Mouse (Mus musculus) liver, embryonic 13.5 days (tissue): ENCODE data around the gene Popdc2. TPM values are rescaled to one million over a fixed set of nuclear protein-coding genes. Genes with fewer than 3 reads are reported as not detected.

Source experiments
- ATAC-seq: fragments of 200-750 bp; cut with Nextera tagmentation; 2 replicates; pipeline ENCODE4 v1.8.0; 2017; ENCODE audit warnings: low read depth, mild to moderate bottlenecking, moderate number of reproducible peaks, moderate library complexity
- DNase-seq: peaks from one replicate; pipeline ENCODE4 v3.0.0; 2022
- H3K27ac ChIP-seq: fragments of 300-500 bp; sonication (generic); 2 replicates; pipeline ENCODE4 v1.5.1; 2015; ENCODE audit warnings: moderate library complexity, mild to moderate bottlenecking, inconsistent platforms
- H3K27me3 ChIP-seq: fragments of 300-500 bp; sonication (generic); 2 replicates; pipeline ENCODE4 v1.6.1; 2015; ENCODE audit warnings: mild to moderate bottlenecking, inconsistent platforms
- H3K36me3 ChIP-seq: fragments of 300-500 bp; sonication (generic); 2 replicates; pipeline ENCODE4 v1.6.1; 2015; ENCODE audit warnings: mild to moderate bottlenecking, inconsistent platforms
- H3K4me1 ChIP-seq: fragments of 300-500 bp; sonication (generic); replicated peaks from 2 replicates; pipeline ENCODE4 v1.6.1; 2015; ENCODE audit warnings: inconsistent platforms
- H3K4me2 ChIP-seq: fragments of 300-500 bp; sonication (generic); 2 replicates; pipeline ENCODE4 v1.6.1; 2015; ENCODE audit warnings: inconsistent platforms, mild to moderate bottlenecking, moderate library complexity
- H3K4me3 ChIP-seq: fragments of 300-500 bp; sonication (generic); replicated peaks from 2 replicates; pipeline ENCODE4 v1.5.1; 2015; ENCODE audit warnings: mild to moderate bottlenecking, inconsistent platforms
- H3K9ac ChIP-seq: fragments of 300-500 bp; sonication (generic); 2 replicates; pipeline ENCODE4 v1.6.1; 2015; ENCODE audit warnings: mild to moderate bottlenecking, inconsistent platforms
- H3K9me3 ChIP-seq: fragments of 300-500 bp; sonication (generic); replicated peaks from 2 replicates; pipeline ENCODE4 v1.6.1; 2016; ENCODE audit warnings: inconsistent platforms
- WGBS: fragments of 180-500 bp; shearing (Covaris S2); methylation state at CpG from one replicate; pipeline ENCODE4 v1.1.7; 2015; ENCODE audit not compliant: insufficient replicate concordance; 5-methylcytosine and 5-hydroxymethylcytosine counted together
- polyA plus RNA-seq: library from polyadenylated mRNA; unstranded; fragments of >200 nt; fragmentation: Nextera tagmentation; extraction: Ambion mirVana; gene quantifications from 2 replicates; pipeline ENCODE4 v1.2.1, GENCODE M21; 2015

Popdc2 gene
- polyA plus RNA-seq, 1 experiment from 2014 or later, result 24.2 TPM

DNA sequence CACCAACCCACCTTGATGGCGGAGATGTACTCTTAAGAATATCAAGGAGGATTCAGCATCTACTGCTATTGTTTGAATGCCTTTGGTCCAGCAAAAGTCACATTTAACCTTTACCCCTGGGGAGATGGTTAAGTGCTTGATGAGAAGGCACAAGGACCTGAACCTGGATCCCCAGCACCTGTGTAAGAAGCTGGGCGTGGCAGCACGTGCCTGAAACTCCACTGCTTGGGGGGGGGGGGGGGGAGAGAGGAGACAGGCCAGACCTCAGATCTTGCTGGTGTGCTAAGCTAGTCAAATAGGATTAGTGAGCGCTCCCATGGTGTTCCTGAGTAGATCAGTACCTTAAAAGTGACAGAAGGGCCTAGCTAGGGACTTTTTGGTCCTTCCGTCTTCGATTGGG, 39.5 kb downstream of the Popdc2 start:
- H3K4me1 ChIP-seq, result peaks cover 40% of the 10 kb centered on the region
- WGBS, result 70% methylated on average over 6 of the region's 6 CpGs
- no peak for ATAC-seq
- no peak overlapping the region for H3K27ac ChIP-seq
- no peak overlapping the region for H3K4me3 ChIP-seq
- no peak overlapping the region for H3K4me2 ChIP-seq
- no peaks in the 10 kb centered on the region for H3K36me3 ChIP-seq
- no peak overlapping the region for H3K9ac ChIP-seq
- DNase-seq, result no peak
- no peaks in the 10 kb centered on the region for H3K9me3 ChIP-seq
- no peaks in the 10 kb centered on the region for H3K27me3 ChIP-seq

- no peaks in the 10 kb centered on the region for H3K36me3 ChIP-seq
- DNase-seq, result no peak
- no peak overlapping the region for H3K9ac ChIP-seq
- 33% methylated on average over 7 of the region's 7 CpGs for WGBS
- no peak for ATAC-seq
- H3K4me2 ChIP-seq, result no peak overlapping the region
- peaks cover 51% of the 10 kb centered on the region for H3K4me1 ChIP-seq
- H3K27ac ChIP-seq, result peak overlapping the region; percentile 21
- no peaks in the 10 kb centered on the region for H3K27me3 ChIP-seq
- no peak overlapping the region for H3K4me3 ChIP-seq
- H3K9me3 ChIP-seq, result no peaks in the 10 kb centered on the region
These were observed 41.6 kb downstream of the Popdc2 start for GRCm38 (mm10) chr16:38403639-38404038.

DNA sequence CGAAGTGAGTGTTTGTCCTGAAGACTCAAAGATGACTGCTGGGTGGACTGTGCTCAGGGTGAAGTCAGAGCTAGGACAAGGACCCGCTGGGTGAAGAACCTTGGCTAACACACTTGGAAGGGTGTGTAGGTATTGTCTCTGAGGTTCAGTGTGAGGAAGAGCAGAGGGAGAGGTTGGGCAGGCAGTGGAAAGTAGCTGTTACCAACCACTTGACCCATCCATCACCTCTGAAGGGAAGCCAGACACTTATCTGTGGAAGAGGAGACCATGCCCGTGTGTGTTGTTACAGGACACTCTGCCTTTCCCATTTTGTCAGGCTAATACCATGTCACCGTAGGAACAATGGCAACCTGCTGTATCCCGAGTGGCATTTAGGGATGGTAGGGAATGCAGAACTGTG, 44.3 kb downstream of the Popdc2 start:
- no peaks in the 10 kb centered on the region for H3K27me3 ChIP-seq
- no peak overlapping the region for H3K4me2 ChIP-seq
- no peaks in the 10 kb centered on the region for H3K36me3 ChIP-seq
- 0 out of 2 replicates have a peak overlapping the region, but pooled peaks have one; percentile 14 for H3K27ac ChIP-seq
- H3K9me3 ChIP-seq, result no peaks in the 10 kb centered on the region
- DNase-seq (no peak), ATAC-seq (0 out of 2 replicates have a peak, but pooled peaks have one; percentile 9)
- H3K4me1 ChIP-seq, result peaks cover 26% of the 10 kb centered on the region
- H3K9ac ChIP-seq, result no peak overlapping the region
- H3K4me3 ChIP-seq, result no peak overlapping the region
- 72% methylated on average over 5 of the region's 5 CpGs for WGBS

DNA sequence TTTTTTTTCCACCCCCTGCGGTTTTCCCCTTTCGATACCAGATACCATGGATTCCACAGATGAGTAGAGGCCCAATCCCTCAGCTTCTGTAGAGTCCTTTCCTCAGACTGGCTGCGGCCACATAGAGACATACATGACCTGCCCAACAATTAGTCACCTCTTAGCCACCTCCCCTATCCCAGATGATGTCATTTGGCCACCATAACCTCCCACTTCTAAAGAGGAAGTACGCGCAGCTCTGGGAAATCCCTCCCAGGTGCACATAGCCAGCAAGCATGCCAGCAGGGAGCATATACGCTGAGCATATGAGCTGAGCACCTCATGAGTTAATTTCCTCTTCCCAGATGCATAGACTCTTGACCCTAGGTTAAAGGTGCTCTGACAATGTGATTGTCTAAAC, 44.7 kb downstream of the Popdc2 start:
- no peak for DNase-seq
- no peak overlapping the region for H3K4me2 ChIP-seq
- no peaks in the 10 kb centered on the region for H3K36me3 ChIP-seq
- 0 out of 2 replicates have a peak overlapping the region, but pooled peaks have one; percentile 14 for H3K27ac ChIP-seq
- no peak overlapping the region for H3K4me3 ChIP-seq
- peaks cover 26% of the 10 kb centered on the region for H3K4me1 ChIP-seq
- ATAC-seq, result no peak; the same call in 1 of the 2 replicates
- no peak overlapping the region for H3K9ac ChIP-seq
- 69% methylated on average over 6 of the region's 6 CpGs for WGBS
- no peaks in the 10 kb centered on the region for H3K27me3 ChIP-seq
- H3K9me3 ChIP-seq, result no peaks in the 10 kb centered on the region

DNA sequence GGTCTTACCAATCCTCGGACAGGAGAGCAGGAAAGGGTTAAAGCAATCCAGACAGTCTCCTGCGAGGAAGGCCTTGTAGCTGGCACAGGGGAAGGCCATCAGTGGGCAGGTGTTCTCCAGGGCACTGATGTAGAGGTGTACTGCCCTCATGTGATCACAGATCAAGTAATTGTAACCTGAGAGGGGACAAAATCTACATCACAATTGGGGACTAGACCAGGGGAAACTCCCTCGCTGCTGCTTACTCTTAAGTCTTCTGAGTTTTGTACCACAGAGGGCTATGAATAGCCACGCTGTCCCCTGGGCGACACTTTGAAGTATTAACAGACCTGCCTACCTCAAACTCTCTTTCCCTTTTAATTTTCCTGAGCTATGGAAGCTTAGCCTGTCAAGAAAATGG, 45.6 kb downstream of the Popdc2 start:
- no peaks in the 10 kb centered on the region for H3K36me3 ChIP-seq
- H3K27me3 ChIP-seq, result no peaks in the 10 kb centered on the region
- H3K9me3 ChIP-seq, result no peaks in the 10 kb centered on the region
- H3K27ac ChIP-seq, result no peak overlapping the region
- no peak for ATAC-seq
- H3K4me3 ChIP-seq, result no peak overlapping the region
- no peak overlapping the region for H3K9ac ChIP-seq
- 51% methylated on average over 5 of the region's 5 CpGs for WGBS
- H3K4me2 ChIP-seq, result no peak overlapping the region
- DNase-seq, result no peak
- peaks cover 26% of the 10 kb centered on the region for H3K4me1 ChIP-seq

DNA sequence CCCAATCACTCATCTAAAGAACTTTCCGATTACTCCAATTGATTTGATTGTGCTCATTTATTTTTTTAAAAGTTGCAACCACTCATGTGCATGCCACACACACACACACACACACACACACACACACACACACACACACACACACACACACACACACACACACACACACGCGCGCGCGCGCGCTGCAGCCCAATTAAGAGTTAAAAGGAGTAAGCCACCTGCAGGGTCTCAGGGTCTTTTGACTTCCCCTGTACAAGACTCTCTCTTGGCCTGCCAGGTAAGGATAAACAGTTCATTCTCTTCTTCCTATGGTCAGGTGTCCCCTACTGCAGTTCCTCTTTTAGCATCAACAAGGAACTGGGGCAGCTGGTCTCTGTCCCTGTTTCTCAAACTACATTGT, 46.4 kb downstream of the Popdc2 start:
- WGBS, result 96% methylated on average over 8 of the region's 8 CpGs
- no peak for DNase-seq
- H3K27me3 ChIP-seq, result no peaks in the 10 kb centered on the region

GRCm38 (mm10) chr16:38414953-38415352, 52.9 kb downstream of the Popdc2 start:
- no peak overlapping the region for H3K9ac ChIP-seq
- 68% methylated on average over 7 of the region's 7 CpGs for WGBS
- ATAC-seq (no peak), DNase-seq (no peak)
- no peaks in the 10 kb centered on the region for H3K27me3 ChIP-seq
- no peak overlapping the region for H3K4me2 ChIP-seq
- H3K4me3 ChIP-seq, result no peak overlapping the region
- no peak overlapping the region for H3K27ac ChIP-seq
- H3K36me3 ChIP-seq, result no peaks in the 10 kb centered on the region
- H3K9me3 ChIP-seq, result no peaks in the 10 kb centered on the region
- no peaks in the 10 kb centered on the region for H3K4me1 ChIP-seq

More for the DNA sequence above, 46.4 kb downstream of the Popdc2 start:
- no peaks in the 10 kb centered on the region for H3K9me3 ChIP-seq
- H3K4me3 ChIP-seq, result no peak overlapping the region
- H3K4me1 ChIP-seq, result peaks cover 23% of the 10 kb centered on the region
- H3K9ac ChIP-seq, result no peak overlapping the region
- H3K27ac ChIP-seq, result no peak overlapping the region
- ATAC-seq, result no peak
- H3K36me3 ChIP-seq, result no peaks in the 10 kb centered on the region
- H3K4me2 ChIP-seq, result no peak overlapping the region

- H3K4me2 ChIP-seq, result no peak overlapping the region
- WGBS, result 65% methylated on average over 2 of the region's 2 CpGs
- no peaks in the 10 kb centered on the region; the same call in 1 of the 2 replicates for H3K36me3 ChIP-seq
- ATAC-seq (no peak), DNase-seq (no peak)
- no peak overlapping the region for H3K9ac ChIP-seq
- no peaks in the 10 kb centered on the region for H3K9me3 ChIP-seq
- H3K4me1 ChIP-seq, result no peaks in the 10 kb centered on the region
- H3K4me3 ChIP-seq, result no peak overlapping the region
- no peaks in the 10 kb centered on the region for H3K27me3 ChIP-seq
- H3K27ac ChIP-seq, result no peak overlapping the region
These were observed 63.4 kb downstream of the Popdc2 start for GRCm38 (mm10) chr16:38425374-38425773.

DNA sequence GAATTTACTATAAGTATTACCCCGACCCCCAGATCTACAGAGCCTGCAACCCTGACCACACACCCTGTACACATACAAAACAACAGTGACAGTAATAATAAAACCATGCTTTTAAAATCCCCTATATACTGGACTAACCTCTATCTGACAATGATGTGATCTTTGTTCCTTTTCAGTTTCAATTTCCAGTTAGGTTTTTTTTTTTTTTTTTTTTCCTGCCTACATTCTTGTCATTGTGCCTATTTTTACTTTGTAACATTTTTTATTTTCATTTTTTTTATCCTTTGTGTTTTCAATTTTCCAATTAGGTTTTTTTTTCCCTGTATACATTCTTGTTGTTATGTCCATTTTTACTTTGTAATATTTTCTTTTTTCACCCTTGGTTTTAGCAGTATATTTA, 63.8 kb downstream of the Popdc2 start:
- no peak overlapping the region for H3K9ac ChIP-seq
- WGBS, result 72% methylated on average over 1 of the region's 1 CpGs
- H3K36me3 ChIP-seq, result no peaks in the 10 kb centered on the region; the same call in 1 of the 2 replicates
- H3K27ac ChIP-seq, result no peak overlapping the region
- ATAC-seq, result no peak
- no peaks in the 10 kb centered on the region for H3K27me3 ChIP-seq
- H3K4me2 ChIP-seq, result no peak overlapping the region
- 0 out of 2 replicates have a peak, but pooled peaks cover 3% of the 10 kb centered on the region for H3K4me1 ChIP-seq
- no peaks in the 10 kb centered on the region for H3K9me3 ChIP-seq
- no peak for DNase-seq
- no peak overlapping the region for H3K4me3 ChIP-seq

Other genes with a start within 250 kb of the Popdc2 start
- gene Nr1i2, start 67.4 kb upstream of the Popdc2 start, polyA plus RNA-seq, result 2.6 and 2.8 TPM in 2 replicates
- 0.05 TPM in 1 of 2 replicates, not detected in the other for gene Maats1, start 20.1 kb upstream of the Popdc2 start, polyA plus RNA-seq
- 331 and 350 TPM in 2 replicates for gene Cox17, start 15.2 kb upstream of the Popdc2 start, polyA plus RNA-seq
- not detected in 2 replicates for gene Gm21987, start 15.2 kb upstream of the Popdc2 start, polyA plus RNA-seq
- 8.4 and 9.2 TPM in 2 replicates for gene Pla1a, start 70.9 kb downstream of the Popdc2 start, polyA plus RNA-seq
- gene Adprh, start 90.5 kb downstream of the Popdc2 start, polyA plus RNA-seq, result 38.1 and 41.2 TPM in 2 replicates
- 0.08 and 0.16 TPM in 2 replicates for gene Cd80, start 93.4 kb downstream of the Popdc2 start, polyA plus RNA-seq
- gene Timmdc1, start 160.5 kb downstream of the Popdc2 start, polyA plus RNA-seq, result 18.1 and 18.9 TPM in 2 replicates
- gene Poglut1, start 188.0 kb downstream of the Popdc2 start, polyA plus RNA-seq, result 11.7 and 13.1 TPM in 2 replicates
- gene Tmem39a, start 196.5 kb downstream of the Popdc2 start, polyA plus RNA-seq, result 33.8 and 37.1 TPM in 2 replicates